Mouse (Mus musculus): ENCODE measurements around the gene Olfml3. TPM values are rescaled to one million over a fixed set of nuclear protein-coding genes. Genes with fewer than 3 reads are reported as not detected.

The Olfml3 gene
- polyA plus RNA-seq, 1 experiment from 2014 or later, result 80.7 TPM

DNA sequence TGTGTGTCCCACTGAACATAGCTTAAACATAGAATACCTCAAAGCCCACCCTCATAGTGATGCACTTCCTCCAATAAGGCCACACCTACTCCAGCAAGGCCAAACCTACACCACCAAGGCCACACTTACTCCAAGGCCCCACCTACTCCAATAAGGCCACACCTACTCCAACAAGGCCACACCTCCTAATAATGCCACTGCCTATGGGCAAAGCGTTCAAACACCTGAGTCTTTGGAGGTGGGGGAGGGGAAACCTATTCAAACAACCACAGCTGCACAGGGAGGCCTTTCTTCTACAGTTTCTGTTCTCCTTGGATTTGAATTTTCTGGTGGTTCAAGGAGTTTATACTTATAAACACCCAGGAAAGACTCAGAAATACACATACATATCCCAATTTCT is 48.8 kb downstream of the Olfml3 start:
- no peak overlapping the region for H3K4me3 ChIP-seq
- H3K9me3 ChIP-seq, result no peaks in the 10 kb centered on the region
- no peak for ATAC-seq (ENCODE audit: borderline replicate concordance, extremely low read depth, low FRiP score, low TSS enrichment)
- WGBS, result 68% methylated on average over 1 of the region's 1 CpGs
- H3K4me1 ChIP-seq, result no peaks in the 10 kb centered on the region
- no peak overlapping the region for H3K9ac ChIP-seq
- no peak overlapping the region for H3K4me2 ChIP-seq
- no peaks in the 10 kb centered on the region for H3K27me3 ChIP-seq
- no peaks in the 10 kb centered on the region for H3K36me3 ChIP-seq
- no peak overlapping the region for H3K27ac ChIP-seq

DNA sequence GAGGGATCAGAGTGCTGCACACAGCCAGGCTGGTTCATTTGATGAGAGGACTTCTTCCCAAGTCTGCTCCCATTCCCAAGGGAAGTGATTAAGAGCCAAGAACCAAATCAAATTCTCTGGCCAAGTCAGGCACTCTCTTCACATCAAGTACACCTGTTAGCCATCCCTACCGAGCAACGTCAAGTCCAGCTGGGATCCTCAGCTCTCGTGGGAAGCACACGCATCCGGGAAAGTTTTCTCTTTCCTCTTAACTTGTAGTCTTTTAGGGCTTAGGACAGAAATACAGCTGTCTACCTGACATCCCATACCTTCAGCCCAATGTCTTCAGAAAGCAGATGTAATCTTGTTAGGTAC is 53.9 kb downstream of the Olfml3 start:
- Histone ChIP-seq H3K4me2 (no peak overlapping the region), H3K9me3 (no peaks in the 10 kb centered on the region), H3K36me3 (no peaks in the 10 kb centered on the region), H3K27me3 (0 out of 2 replicates have a peak, but pooled peaks cover 6% of the 10 kb centered on the region), H3K27ac (no peak overlapping the region), H3K4me3 (no peak overlapping the region), H3K9ac (no peak overlapping the region), H3K4me1 (no peaks in the 10 kb centered on the region)
- no peak for ATAC-seq (ENCODE audit: borderline replicate concordance, extremely low read depth, low FRiP score, low TSS enrichment)
- 33% methylated on average over 5 of the region's 5 CpGs for WGBS

DNA sequence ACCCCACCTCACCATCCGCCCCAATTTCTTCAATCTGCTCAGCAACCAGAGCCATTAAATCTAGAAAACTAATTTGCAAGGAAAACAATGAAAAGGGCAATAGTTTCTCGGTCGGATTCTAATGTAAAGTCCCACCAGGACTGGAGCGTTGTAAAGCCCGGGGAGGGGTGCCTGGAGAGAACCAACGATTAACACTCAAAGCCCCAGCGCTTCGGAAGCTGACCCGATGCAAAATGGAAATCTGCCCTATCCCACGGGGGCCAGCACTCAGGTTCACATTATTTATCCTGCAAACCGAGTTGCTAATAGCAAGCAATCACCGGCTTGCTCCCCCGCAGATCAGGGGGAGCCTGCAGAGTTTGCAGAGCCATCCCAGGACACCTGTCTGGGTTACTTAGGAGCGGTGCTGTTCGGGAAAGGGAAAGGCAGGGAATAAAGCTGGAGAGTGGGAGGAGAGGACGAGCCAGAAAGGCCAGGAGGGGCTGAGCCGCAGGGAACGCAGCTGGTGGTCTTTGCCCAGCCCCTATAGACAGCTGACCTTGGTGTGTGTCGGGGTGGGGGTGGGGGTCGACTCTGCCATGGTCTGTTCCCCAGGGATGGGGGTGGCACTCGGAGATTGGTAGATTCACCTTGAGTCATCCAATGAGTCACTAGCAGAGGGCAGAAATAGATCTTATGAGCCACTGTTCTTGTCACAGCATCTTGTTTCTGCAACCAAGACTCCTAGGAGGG is 54.4 kb downstream of the Olfml3 start:
- 0 out of 2 replicates have a peak, but pooled peaks cover 6% of the 10 kb centered on the region for H3K27me3 ChIP-seq
- 6% methylated on average over 21 of the region's 21 CpGs for WGBS
- no peak for ATAC-seq (ENCODE audit: borderline replicate concordance, extremely low read depth, low FRiP score, low TSS enrichment)
- H3K9me3 ChIP-seq, result no peaks in the 10 kb centered on the region
- H3K4me3 ChIP-seq, result no peak overlapping the region
- H3K4me1 ChIP-seq, result no peaks in the 10 kb centered on the region
- no peak overlapping the region for H3K4me2 ChIP-seq
- no peaks in the 10 kb centered on the region for H3K36me3 ChIP-seq
- H3K9ac ChIP-seq, result no peak overlapping the region
- no peak overlapping the region for H3K27ac ChIP-seq

DNA sequence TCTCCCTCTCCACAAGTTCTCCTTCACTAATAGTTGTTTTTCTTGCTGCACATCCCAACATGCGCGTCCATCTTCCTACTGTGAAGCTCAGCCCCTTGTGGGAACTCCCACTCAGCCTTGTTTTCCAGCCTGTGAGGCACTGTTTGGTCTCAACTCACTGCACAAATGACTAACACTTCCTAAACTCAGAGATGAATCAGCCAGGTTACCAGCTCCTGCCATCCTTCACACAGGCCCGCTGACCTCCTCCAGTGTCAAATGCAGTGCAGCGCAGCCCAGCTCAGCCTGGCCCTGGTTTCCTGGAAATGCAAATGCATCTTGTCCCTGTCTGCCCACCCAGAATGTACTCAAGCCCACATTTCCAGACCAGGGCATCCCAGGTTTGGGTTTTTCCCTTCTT is 55.3 kb downstream of the Olfml3 start:
- Histone ChIP-seq H3K4me1 (no peaks in the 10 kb centered on the region), H3K9me3 (no peaks in the 10 kb centered on the region), H3K36me3 (no peaks in the 10 kb centered on the region), H3K27ac (no peak overlapping the region), H3K4me3 (no peak overlapping the region), H3K27me3 (0 out of 2 replicates have a peak, but pooled peaks cover 6% of the 10 kb centered on the region), H3K9ac (no peak overlapping the region), H3K4me2 (no peak overlapping the region)
- WGBS, result 53% methylated on average over 4 of the region's 4 CpGs
- ATAC-seq (ENCODE audit: borderline replicate concordance, extremely low read depth, low FRiP score, low TSS enrichment), result no peak

DNA sequence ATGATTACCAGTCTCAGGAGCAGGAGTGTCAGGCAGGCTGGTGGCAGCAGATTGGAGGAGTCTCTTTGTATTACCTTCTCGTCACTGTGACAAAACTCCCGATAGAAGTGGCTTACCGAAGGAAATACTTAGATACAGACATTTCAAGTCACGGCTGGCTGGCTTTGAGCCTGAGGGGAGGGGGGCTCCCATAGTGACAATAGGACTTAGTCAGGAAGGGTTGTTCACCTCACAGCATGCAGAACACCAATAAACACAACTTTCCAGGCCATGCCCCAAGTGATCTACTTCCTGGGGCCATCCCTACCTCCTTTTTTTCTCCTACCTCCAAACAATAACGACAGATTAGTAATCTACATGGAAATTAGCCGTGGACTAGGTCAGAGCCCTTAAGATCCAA is 59.0 kb downstream of the Olfml3 start:
- no peak overlapping the region for H3K27ac ChIP-seq
- no peak overlapping the region for H3K4me2 ChIP-seq
- WGBS, result 38% methylated on average over 6 of the region's 6 CpGs
- H3K9ac ChIP-seq, result no peak overlapping the region
- ATAC-seq (ENCODE audit: borderline replicate concordance, extremely low read depth, low FRiP score, low TSS enrichment), result no peak
- 0 out of 2 replicates have a peak, but pooled peaks cover 6% of the 10 kb centered on the region for H3K27me3 ChIP-seq
- H3K36me3 ChIP-seq, result no peaks in the 10 kb centered on the region
- H3K9me3 ChIP-seq, result no peaks in the 10 kb centered on the region
- H3K4me3 ChIP-seq, result no peak overlapping the region
- no peaks in the 10 kb centered on the region for H3K4me1 ChIP-seq

DNA sequence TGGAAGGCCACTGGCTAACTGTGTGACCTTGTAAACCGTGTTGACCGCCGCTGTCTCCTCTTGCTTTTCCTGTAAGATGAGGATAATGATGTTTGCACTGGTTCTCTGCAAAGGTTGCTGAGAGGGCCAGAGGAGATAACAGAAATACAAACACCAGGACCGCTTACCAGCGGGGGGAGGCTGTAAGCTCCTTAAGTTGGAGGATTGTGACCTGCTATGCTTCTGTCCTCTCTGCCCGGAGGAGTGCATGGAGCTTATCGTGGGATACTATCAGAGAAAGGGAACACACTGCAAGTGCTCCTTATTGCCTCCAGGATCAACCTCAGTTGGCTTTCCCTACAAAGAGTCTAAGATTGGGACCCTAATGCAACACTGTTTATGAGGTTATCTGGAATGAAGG is 65.1 kb downstream of the Olfml3 start:
- no peak overlapping the region for H3K9ac ChIP-seq
- ATAC-seq (ENCODE audit: borderline replicate concordance, extremely low read depth, low FRiP score, low TSS enrichment), result no peak
- no peaks in the 10 kb centered on the region for H3K36me3 ChIP-seq
- 15% methylated on average over 7 of the region's 7 CpGs for WGBS
- no peaks in the 10 kb centered on the region for H3K4me1 ChIP-seq
- H3K27ac ChIP-seq, result no peak overlapping the region
- H3K4me2 ChIP-seq, result no peak overlapping the region
- no peaks in the 10 kb centered on the region for H3K27me3 ChIP-seq
- H3K9me3 ChIP-seq, result no peaks in the 10 kb centered on the region
- H3K4me3 ChIP-seq, result no peak overlapping the region

Other genes with a start within 250 kb of the Olfml3 start
- 0.51 and 0.59 TPM in 2 replicates for gene Syt6, start 162.8 kb downstream of the Olfml3 start, polyA plus RNA-seq (2015; fragmentation: Nextera tagmentation; extraction: Ambion mirVana)
- gene Atg4a-ps, start 91.9 kb downstream of the Olfml3 start, polyA plus RNA-seq (2015; fragmentation: Nextera tagmentation; extraction: Ambion mirVana), result 0.14 and 0.18 TPM in 2 replicates
- not detected in 2 replicates for gene Gm10964, start 1.4 kb upstream of the Olfml3 start, polyA plus RNA-seq (2015; fragmentation: Nextera tagmentation; extraction: Ambion mirVana)
- 11.0 and 11.6 TPM in 2 replicates for gene Hipk1, start 53.6 kb upstream of the Olfml3 start, polyA plus RNA-seq (2015; fragmentation: Nextera tagmentation; extraction: Ambion mirVana)
- gene Dclre1b, start 71.4 kb upstream of the Olfml3 start, polyA plus RNA-seq (2015; fragmentation: Nextera tagmentation; extraction: Ambion mirVana), result 30.5 and 31.2 TPM in 2 replicates
- 19.6 and 21.0 TPM in 2 replicates for gene Ap4b1, start 71.5 kb upstream of the Olfml3 start, polyA plus RNA-seq (2015; fragmentation: Nextera tagmentation; extraction: Ambion mirVana)
- 0.24 and 0.35 TPM in 2 replicates for gene Gm43064, start 71.6 kb upstream of the Olfml3 start, polyA plus RNA-seq (2015; fragmentation: Nextera tagmentation; extraction: Ambion mirVana)
- gene Bcl2l15, start 94.6 kb upstream of the Olfml3 start, polyA plus RNA-seq (2015; fragmentation: Nextera tagmentation; extraction: Ambion mirVana), result 0.09 TPM in 1 of 2 replicates, not detected in the other
- gene Ptpn22, start 121.8 kb upstream of the Olfml3 start, polyA plus RNA-seq (2015; fragmentation: Nextera tagmentation; extraction: Ambion mirVana), result 1.0 and 2.5 TPM in 2 replicates
- gene Rsbn1, start 176.1 kb upstream of the Olfml3 start, polyA plus RNA-seq (2015; fragmentation: Nextera tagmentation; extraction: Ambion mirVana), result 10.1 and 10.2 TPM in 2 replicates
- 25.0 and 29.2 TPM in 2 replicates for gene Phtf1, start 230.1 kb upstream of the Olfml3 start, polyA plus RNA-seq (2015; fragmentation: Nextera tagmentation; extraction: Ambion mirVana)